Mouse (Mus musculus): Measurements from ENCODE around the gene Sik3.

Sik3 gene

DNA sequence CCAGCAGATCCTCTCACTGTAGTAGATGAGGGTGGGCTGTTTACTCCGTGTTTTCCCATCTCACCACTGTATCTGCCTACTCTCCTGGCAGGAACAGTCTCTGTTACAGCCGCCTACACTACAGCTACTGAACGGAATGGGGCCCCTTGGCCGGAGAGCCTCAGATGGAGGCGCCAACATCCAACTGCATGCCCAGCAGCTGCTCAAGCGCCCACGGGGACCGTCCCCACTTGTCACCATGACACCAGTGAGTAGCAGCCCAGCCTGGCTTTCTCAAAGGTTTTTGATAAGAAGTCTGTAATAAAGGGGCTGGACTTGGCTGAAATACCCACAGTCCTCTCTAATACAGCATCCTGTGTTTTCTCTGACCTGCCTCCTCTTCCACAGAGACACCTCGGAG lies 185.8 kb downstream of the Sik3 start:
- no peak for DNase-seq

GRCm38 (mm10) chr9:46198936-46199335 lies 186.3 kb downstream of the Sik3 start:
- DNase-seq = no peak

DNA sequence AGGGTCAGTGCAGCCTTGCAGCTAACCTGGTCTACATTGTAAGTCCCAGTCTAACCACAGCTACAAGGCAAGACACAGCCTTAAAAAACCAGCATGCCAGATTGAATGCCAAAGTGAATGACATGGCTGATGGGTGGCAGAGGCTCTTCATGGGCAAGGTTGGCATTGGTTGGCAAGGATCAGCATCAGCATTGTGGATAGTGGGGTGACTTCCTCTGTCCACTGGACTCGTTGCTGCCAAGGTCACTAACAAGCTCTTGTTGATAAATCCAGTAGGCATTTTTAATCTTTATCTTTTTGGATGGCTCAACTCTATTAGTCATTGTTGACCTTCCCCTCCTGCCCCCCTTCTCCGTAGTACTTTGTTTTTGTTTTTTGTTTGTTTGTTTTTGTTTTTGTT lies 187.0 kb downstream of the Sik3 start:
- no peak for DNase-seq

GRCm38 (mm10) chr9:46206834-46207500 lies 194.3 kb downstream of the Sik3 start:
- DNase-seq = peak; percentile 54

- no peak for DNase-seq
These were observed 194.9 kb downstream of the Sik3 start for GRCm38 (mm10) chr9:46207501-46207869.

- no peak for DNase-seq
These were observed 195.9 kb downstream of the Sik3 start for GRCm38 (mm10) chr9:46208401-46208974.

DNA sequence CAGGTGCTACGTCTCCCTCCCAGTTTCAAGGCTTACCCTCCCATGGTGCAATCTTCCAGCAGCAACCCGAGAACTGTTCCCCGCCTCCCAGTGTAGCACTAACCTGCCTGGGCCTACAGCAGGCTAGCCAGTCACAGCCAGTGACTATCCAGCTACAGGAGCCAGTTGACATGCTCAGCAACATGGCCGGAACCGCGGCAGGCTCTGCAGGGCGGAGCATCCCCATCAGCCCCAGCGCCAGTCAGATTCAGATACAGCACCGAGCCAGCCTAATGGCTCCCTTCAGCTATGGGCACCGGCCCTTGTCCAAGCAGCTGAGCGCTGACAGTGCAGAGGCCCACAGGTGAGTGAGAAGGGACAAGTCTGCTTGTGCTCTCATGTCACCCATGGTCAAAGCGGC lies 197.9 kb downstream of the Sik3 start:
- DNase-seq = no peak

- DNase-seq = no peak
These were observed 201.7 kb downstream of the Sik3 start for GRCm38 (mm10) chr9:46214276-46214675.

DNA sequence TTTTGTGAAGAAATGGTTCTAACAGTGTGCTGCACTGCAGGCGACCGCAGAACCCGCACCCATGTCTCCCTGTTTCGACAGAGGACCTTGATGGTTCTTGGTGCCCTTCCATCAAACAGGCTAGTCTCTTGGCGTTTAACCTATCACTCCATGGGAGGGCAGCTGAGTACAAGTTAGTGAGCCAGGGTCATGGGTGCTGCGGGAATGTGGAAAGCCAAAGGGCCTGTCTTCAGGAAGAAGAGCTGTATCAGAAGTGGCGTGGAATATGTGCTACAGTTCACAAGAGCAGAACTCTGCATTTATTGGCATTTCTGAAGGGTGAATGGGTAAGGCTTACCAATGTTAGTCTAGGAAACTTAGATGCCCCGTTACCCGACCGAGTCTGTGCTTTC lies 202.3 kb downstream of the Sik3 start:
- no peak for DNase-seq

DNA sequence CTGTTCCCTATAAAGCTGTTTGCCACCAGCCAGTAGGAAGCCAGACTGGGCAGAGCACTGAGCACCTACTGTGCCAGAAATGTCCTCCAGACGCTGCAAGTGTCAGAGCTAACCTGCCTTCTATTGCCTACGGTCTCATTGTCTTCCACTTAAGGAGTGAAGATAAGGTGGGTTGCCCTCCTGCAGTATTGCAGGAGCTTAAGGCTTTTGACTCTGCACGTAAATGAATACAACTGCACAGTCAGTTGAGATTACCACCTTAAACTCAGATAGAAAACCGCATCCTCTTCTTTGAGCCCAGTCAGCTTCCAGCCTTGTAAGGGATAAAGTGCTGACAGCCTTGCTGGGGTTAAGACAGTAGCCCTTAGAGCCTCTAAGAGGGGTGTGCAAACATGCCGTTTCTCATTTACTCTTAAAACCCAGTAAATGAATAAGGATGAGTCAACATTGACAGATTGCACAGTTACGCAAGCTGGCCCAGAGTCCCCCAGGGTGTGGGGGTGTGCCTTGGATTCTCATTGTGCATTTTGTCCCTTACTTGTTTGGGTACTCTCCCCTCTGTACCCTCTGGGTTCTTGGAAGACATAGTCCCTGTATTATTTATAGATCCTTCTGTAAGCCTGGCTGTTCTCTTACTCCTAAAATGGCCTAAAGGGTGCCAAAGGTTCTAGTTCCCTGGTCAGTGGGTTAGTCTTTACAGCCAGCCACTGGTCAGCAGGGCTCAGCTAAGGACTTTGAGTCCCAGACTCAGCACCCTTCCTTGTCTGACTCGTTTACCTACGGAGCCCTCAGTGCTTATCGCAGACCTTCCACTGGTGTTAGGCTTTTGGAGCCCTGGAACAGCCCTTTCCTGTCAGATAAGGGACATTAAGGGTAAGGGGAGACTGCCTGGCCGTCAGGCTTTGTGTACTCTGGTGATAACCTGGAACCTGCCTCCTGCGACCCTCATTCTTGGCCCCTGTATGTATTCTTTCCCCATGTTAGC lies 203.0 kb downstream of the Sik3 start:
- no peak for DNase-seq

GRCm38 (mm10) chr9:46216744-46217470 lies 204.3 kb downstream of the Sik3 start:
- no peak for DNase-seq

DNA sequence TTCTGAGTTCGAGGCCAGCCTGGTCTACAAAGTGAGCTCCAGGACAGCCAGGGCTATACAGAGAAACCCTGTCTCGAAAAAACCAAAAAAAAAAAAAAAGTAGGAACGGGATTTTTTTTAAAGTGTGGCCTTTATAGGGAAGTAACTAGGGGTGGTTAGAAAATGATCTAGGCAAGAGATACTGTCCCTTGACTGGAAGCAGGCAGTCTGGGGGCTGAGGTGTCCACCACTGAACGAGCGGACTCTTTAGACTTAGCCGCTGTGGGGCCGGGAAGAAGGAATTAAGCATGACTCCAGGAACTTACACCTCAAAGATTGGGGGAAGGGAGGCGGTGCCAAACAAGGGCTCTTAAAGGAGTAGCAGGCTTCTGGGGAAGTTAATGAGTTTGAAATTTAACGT lies 205.6 kb downstream of the Sik3 start:
- DNase-seq = no peak

- DNase-seq = peak; percentile 15
These were observed 210.5 kb downstream of the Sik3 start for GRCm38 (mm10) chr9:46223090-46223489.

DNA sequence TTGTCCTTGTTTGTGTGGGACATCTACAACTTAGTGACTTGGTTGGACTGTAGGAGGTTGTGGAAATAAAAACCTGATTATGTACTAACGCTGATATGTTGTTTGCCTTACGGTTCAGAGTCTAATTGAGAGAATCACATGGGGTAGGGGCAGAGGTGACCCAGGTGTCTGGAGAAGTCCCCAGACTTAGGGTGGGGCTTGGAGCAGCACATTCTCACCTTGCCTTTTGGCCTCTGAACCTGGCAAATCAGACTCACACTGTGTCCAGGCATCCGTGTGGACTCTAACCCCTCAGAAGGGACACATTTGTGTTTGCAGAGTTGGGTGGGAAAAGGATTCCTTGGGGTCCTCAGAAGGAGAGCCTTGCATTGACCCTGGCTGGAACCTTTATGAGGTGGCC lies 211.5 kb downstream of the Sik3 start:
- DNase-seq = no peak

DNA sequence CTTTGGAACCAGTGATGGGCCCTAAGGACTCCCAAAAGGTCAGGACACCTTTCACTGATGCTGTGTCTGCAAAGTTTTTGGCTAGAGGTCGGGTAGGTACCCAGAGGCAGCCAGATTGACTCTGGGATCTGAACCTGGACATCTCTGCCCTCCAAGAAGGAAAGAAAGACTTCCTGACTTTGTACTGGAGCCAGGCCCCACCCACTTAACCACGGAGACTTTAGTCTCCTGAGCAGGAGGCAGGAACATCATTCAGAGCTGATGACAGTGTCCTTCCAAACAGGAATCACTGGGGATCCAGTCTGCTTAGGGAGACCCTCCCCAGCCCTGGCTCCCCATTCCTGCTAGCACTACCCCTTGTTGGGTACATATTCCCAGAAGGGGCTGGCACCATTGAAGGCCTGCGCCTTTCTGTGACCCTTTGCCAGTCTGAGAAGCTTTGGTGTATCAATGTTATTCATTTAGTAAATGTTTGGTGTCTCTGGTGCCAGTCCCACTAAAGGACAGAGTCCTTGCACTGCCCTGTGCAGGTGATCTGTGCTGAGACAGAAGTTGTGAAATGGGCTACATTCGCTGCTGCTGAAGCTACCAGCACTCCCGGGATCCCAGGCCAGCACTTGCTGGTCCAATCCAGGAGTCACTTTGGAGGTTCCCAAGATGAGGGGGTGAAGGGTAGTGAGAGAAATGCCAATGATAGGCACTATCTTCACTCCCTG lies 212.5 kb downstream of the Sik3 start:
- no peak for DNase-seq

GRCm38 (mm10) chr9:46227064-46227614 lies 214.5 kb downstream of the Sik3 start:
- no peak for DNase-seq

GRCm38 (mm10) chr9:46228491-46228890 lies 215.9 kb downstream of the Sik3 start, which contains the start of gene Apoa1:
Apoa1 (plus strand) TSS chr9:46228580.
- DNase-seq = no peak

DNA sequence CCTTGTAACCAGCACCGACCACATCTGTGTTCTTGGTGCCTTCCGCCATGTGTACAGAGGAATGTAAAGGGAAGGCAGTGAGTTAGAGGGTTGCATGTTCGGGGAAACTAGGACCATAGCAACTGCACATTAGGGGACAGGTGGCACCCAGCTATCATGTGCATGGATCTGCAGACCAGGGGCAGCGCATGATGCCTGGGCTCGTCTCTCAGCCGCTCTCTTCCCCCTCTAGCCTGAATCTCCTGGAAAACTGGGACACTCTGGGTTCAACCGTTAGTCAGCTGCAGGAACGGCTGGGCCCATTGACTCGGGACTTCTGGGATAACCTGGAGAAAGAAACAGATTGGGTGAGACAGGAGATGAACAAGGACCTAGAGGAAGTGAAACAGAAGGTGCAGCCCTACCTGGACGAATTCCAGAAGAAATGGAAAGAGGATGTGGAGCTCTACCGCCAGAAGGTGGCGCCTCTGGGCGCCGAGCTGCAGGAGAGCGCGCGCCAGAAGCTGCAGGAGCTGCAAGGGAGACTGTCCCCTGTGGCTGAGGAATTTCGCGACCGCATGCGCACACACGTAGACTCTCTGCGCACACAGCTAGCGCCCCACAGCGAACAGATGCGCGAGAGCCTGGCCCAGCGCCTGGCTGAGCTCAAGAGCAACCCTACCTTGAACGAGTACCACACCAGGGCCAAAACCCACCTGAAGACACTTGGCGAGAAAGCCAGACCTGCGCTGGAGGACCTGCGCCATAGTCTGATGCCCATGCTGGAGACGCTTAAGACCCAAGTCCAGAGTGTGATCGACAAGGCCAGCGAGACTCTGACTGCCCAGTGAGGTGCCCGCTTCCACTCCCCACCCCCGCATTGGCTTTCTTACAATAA lies 217.2 kb downstream of the Sik3 start:
- DNase-seq = peak; percentile 92

DNA sequence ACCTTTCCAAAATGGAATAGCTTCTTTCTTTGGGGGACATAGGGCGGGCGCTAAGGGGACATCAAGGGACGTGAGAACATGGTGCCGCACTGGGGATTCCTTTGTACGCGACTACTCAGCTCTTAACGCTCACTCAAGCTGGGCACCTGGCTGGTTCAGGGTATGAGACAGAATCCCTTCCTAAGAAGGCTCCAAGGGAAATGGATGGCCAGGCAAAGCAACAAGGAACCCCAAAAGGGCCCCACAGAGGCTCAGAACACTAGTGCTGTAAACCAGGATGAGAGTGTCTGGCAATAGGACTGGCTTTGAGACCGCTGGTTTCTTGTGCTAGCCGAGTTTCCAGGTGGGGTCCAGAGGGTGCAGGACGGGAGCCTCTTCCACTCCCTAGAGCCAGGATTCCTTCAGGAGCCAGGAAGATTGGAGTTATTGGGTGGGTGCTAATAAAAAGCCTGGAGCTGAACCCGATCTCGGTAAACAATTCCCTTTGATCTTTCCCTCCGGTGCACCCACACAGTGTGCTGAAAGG lies 217.9 kb downstream of the Sik3 start:
- no peak for DNase-seq

DNA sequence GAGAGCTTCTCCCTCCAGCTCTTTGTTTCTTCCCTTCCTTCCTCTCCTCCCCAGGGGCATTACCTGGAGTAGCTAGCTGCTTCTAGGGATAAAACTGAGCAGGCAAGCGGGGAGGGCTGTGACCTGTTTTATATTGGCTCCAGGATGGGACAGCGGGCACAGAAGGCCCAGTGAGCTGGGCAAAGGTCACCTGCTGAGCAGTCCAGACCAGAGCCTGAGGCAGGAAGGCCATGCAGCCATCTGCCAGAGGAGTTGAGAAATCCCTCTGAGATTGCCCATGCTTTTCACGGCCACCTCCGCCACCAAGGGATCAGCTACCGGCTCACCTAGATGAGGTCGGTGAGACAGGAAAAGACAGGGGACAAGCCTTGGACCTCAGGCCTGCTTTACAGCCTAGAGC lies 222.6 kb downstream of the Sik3 start:
- peak; percentile 43 for DNase-seq

DNA sequence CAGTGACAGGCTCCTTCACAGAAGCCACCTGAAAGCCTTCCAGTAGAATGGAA lies 222.8 kb downstream of the Sik3 start, which contains the start of gene Apoc3:
Gene Apoc3 (minus strand): TSS at position 41 of the 53 bp plus-strand sequence.
- DNase-seq = no peak
